Mouse (Mus musculus) telencephalon, adult 2 months (tissue): ENCODE data around the gene Gcnt7.

Experiments used
- DNase-seq: peaks from one replicate; pipeline ENCODE4 v3.0.0-alpha.2; 2011; ENCODE audit warnings: low read depth, low spot score

The Gcnt7 gene

GRCm38 (mm10) chr2:172404239-172404638, 54.2 kb downstream of the Gcnt7 start:
- DNase-seq: no peak

DNA sequence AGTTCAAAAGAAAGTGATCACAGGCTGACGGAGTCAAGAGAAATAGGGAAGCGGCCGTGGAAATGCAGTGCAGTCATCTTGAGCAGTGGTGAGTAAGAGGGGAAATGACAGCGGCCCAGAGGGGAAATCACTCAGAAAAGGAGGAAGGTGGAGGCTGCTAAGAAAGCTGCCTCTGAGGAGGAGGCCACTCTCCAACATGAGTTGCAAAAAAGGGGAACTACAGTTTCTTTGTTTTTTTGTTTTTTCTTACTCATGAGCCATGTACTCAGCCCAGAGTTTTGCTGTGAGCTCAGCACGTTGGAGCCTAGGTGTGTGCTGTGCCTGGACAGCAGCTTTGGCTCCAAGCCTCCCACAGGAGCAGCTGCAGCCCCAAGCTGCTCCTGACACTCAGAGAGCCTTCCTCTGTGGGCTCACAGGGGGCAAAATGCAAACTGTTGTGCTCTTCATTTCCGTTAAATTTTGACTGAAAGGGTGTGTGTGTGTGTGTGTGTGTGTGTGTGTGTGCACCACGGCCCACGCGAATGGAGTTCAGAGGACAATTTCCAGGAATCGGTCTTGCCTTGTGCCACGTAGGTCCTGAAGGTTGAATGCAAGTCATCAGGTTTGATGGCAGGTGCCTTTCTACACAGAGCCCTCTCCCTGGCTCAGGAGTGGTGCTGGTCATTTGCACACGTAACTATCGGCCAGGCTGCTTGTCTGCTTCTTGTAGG, 57.1 kb downstream of the Gcnt7 start:
- no peak for DNase-seq
